Mouse (Mus musculus) neutrophil, adult 5-6 weeks (primary cell): ENCODE measurements around the gene Pex11b. TPM values are rescaled to one million over a fixed set of nuclear protein-coding genes. Genes with fewer than 3 reads are reported as not detected.
"Not testable (repeated sequence)": the region's sequence is repeated elsewhere in the genome, so short reads cannot be mapped to it uniquely, and the experiment has no call there.

Source experiments
- ATAC-seq: fragments of 151-379, 151-347 bp; 2 replicates; pipeline ENCODE4 v1.8.0; 2017; ENCODE audit warnings: mild to moderate bottlenecking, moderate TSS enrichment; ENCODE audit not compliant: insufficient number of reproducible peaks, poor library complexity, low FRiP score, severe bottlenecking; ENCODE audit errors: extremely low read depth
- total RNA-seq: library from RNA; stranded (forward); fragments of 200-1000 nt; gene quantifications from 2 replicates; pipeline ENCODE4 v1.2.3, GENCODE M21; 2017

Gene Pex11b
- total RNA-seq, 1 experiment from 2014 or later: 19.3 TPM

GRCm38 (mm10) chr3:96606007-96606406 lies 29.2 kb upstream of the Pex11b start:
- not testable (repeated sequence) for ATAC-seq

GRCm38 (mm10) chr3:96606618-96607017 lies 28.6 kb upstream of the Pex11b start:
- ATAC-seq: no peak

- ATAC-seq: no peak
Measured at GRCm38 (mm10) chr3:96617941-96618340, 17.2 kb upstream of the Pex11b start.

GRCm38 (mm10) chr3:96623201-96623600 lies 12.0 kb upstream of the Pex11b start:
- no peak for ATAC-seq

GRCm38 (mm10) chr3:96629729-96630600 lies 5.2 kb upstream of the Pex11b start, which contains the start of gene Rbm8a:
Gene Rbm8a, plus strand, starts transcription at chr3:96629933.
- peak; percentile 99 for ATAC-seq

- ATAC-seq: no peak
Measured at GRCm38 (mm10) chr3:96632058-96632457, 3.1 kb upstream of the Pex11b start.

- no peak for ATAC-seq
Measured at GRCm38 (mm10) chr3:96634015-96634414, 1.2 kb upstream of the Pex11b start.

- ATAC-seq: peak; percentile 1; the same call in 1 of the 2 replicates
Measured at GRCm38 (mm10) chr3:96635906-96636305, 730 bp downstream of the Pex11b start.

- no peak for ATAC-seq
Measured at GRCm38 (mm10) chr3:96636448-96636847, 1.3 kb downstream of the Pex11b start.

- ATAC-seq: peak; percentile 63; the same call in 1 of the 2 replicates
Measured at GRCm38 (mm10) chr3:96639219-96639618, 4.0 kb downstream of the Pex11b start.

GRCm38 (mm10) chr3:96645018-96645649 lies 10.0 kb downstream of the Pex11b start, which contains the start of gene Itga10:
Gene Itga10, plus strand, starts transcription at chr3:96645584.
- ATAC-seq: no peak

- no peak for ATAC-seq
Measured at GRCm38 (mm10) chr3:96647365-96647764, 12.2 kb downstream of the Pex11b start.

- ATAC-seq: no peak
Measured at GRCm38 (mm10) chr3:96660901-96661300, 25.7 kb downstream of the Pex11b start.

- ATAC-seq: no peak
Measured at GRCm38 (mm10) chr3:96662731-96663316, 27.6 kb downstream of the Pex11b start.

GRCm38 (mm10) chr3:96663432-96664239 lies 28.5 kb downstream of the Pex11b start:
- peak; percentile 60; the same call in 1 of the 2 replicates for ATAC-seq

GRCm38 (mm10) chr3:96665732-96666363 lies 30.7 kb downstream of the Pex11b start:
- not testable (repeated sequence) for ATAC-seq

GRCm38 (mm10) chr3:96666916-96667315 lies 31.7 kb downstream of the Pex11b start:
- no peak for ATAC-seq

- ATAC-seq: no peak
Measured at GRCm38 (mm10) chr3:96667316-96667715, 32.1 kb downstream of the Pex11b start.
